Mouse (Mus musculus) layer of hippocampus, adult 18-20 months (tissue): ENCODE data around the gene Ces2b. TPM values are rescaled to one million over a fixed set of nuclear protein-coding genes. Genes with fewer than 3 reads are reported as not detected.
"Not testable (repeated sequence)": the region's sequence is repeated elsewhere in the genome, so short reads cannot be mapped to it uniquely, and the experiment has no call there.

Source experiments
- DNase-seq, 2 experiments: peaks; one replicate each; pipeline ENCODE4 v3.0.0; 2022; ENCODE audit warnings: low spot score in 2 of 2
- long read RNA-seq: library from polyadenylated mRNA; stranded (forward); transcript quantifications from one replicate; pipeline ENCODE4 v2.0.0, GENCODE M21; 2021
- total RNA-seq, 2 experiments: library from RNA; stranded (reverse); gene quantifications; 2 replicates each; pipeline ENCODE4 v1.2.3; 2021

Gene Ces2b
- not detected for total RNA-seq
- long read RNA-seq = 0 reads

GRCm38 (mm10) chr8:104831440-104831839 is at the start of gene Ces2b:
Ces2b (plus strand) TSS chr8:104831572.
- no peak for DNase-seq

GRCm38 (mm10) chr8:104787049-104787448 is 44.3 kb upstream of the Ces2b start:
- DNase-seq = peak in 1 of 2 experiments; percentile 6

GRCm38 (mm10) chr8:104788929-104789328 is 42.4 kb upstream of the Ces2b start:
- DNase-seq = no peak

GRCm38 (mm10) chr8:104789886-104790680 is 41.3 kb upstream of the Ces2b start:
- DNase-seq = peak in 1 of 2 experiments; percentile 13

GRCm38 (mm10) chr8:104799385-104799784 is 32.0 kb upstream of the Ces2b start:
- no peak for DNase-seq

- no peak for DNase-seq
Observed at GRCm38 (mm10) chr8:104806127-104806526, 25.2 kb upstream of the Ces2b start.

GRCm38 (mm10) chr8:104808542-104809413 is 22.6 kb upstream of the Ces2b start:
- DNase-seq = no peak

- no peak for DNase-seq
Observed at GRCm38 (mm10) chr8:104809436-104809835, 21.9 kb upstream of the Ces2b start.

- no peak for DNase-seq
Observed at GRCm38 (mm10) chr8:104826912-104827311, 4.5 kb upstream of the Ces2b start.

GRCm38 (mm10) chr8:104828221-104828620 is 3.2 kb upstream of the Ces2b start:
- DNase-seq = no peak

GRCm38 (mm10) chr8:104841360-104842078 is 10.1 kb downstream of the Ces2b start:
- no peak for DNase-seq

GRCm38 (mm10) chr8:104846831-104847230 is 15.5 kb downstream of the Ces2b start, which contains the start of gene Ces2c:
Ces2c (plus strand) TSS chr8:104847068.
- no peak for DNase-seq

GRCm38 (mm10) chr8:104847741-104848462 is 16.5 kb downstream of the Ces2b start:
- no peak for DNase-seq

GRCm38 (mm10) chr8:104866844-104867531 is 35.6 kb downstream of the Ces2b start:
- DNase-seq = not testable (repeated sequence)

- not testable (repeated sequence) for DNase-seq
Observed at GRCm38 (mm10) chr8:104868876-104869275, 37.5 kb downstream of the Ces2b start.

GRCm38 (mm10) chr8:104886223-104886926 is 55.0 kb downstream of the Ces2b start:
- DNase-seq = not testable (repeated sequence)
